Mouse (Mus musculus) MEL (cell line): Measurements from ENCODE around the gene Ucn2.

ENCODE experiments used
- CHD2 ChIP-seq: IDR thresholded peaks from 2 replicates; pipeline ENCODE4 v1.6.1; 2011; ENCODE audit warnings: low read length, improper control_type of control experiment
- CTCF ChIP-seq, 3 experiments: IDR thresholded peaks in 2 of 3; conservative IDR thresholded peaks in 1 of 3; 2 replicates each; pipeline ENCODE4 v1.5.1; 2011 to 2012; ENCODE audit warnings: low read length in 3 of 3, low read depth in 2 of 3, mild to moderate bottlenecking in 2 of 3, improper control_type of control experiment in 1 of 3, inconsistent platforms in 1 of 3, mixed read lengths in 1 of 3, moderate library complexity in 1 of 3; ENCODE audit not compliant: control insufficient read depth in 1 of 3, insufficient read depth in 1 of 3, poor library complexity in 1 of 3, severe bottlenecking in 1 of 3
- HCFC1 ChIP-seq: IDR thresholded peaks from 2 replicates; pipeline ENCODE4 v1.6.1; 2012; ENCODE audit warnings: low read depth, mild to moderate bottlenecking, inconsistent platforms, low read length, improper control_type of control experiment, moderate library complexity
- POLR2A ChIP-seq, 2 experiments: IDR thresholded peaks; 2 replicates each; pipeline ENCODE4 v1.6.1; 2011 to 2012; ENCODE audit warnings: low read length in 2 of 2, mild to moderate bottlenecking in 2 of 2, control low read depth in 1 of 2, improper control_type of control experiment in 1 of 2, low read depth in 1 of 2, moderate library complexity in 1 of 2; ENCODE audit not compliant: control insufficient read depth in 1 of 2, insufficient read depth in 1 of 2, poor library complexity in 1 of 2
- POLR2AphosphoS5 ChIP-seq: IDR thresholded peaks from 2 replicates; pipeline ENCODE4 v1.6.1; 2012; ENCODE audit warnings: low read depth, borderline replicate concordance, mild to moderate bottlenecking, inconsistent platforms, low read length, moderate library complexity, mixed read lengths
- SMC3 ChIP-seq: IDR thresholded peaks from 2 replicates; pipeline ENCODE4 v1.6.1; 2011; ENCODE audit warnings: low read depth, low read length, improper control_type of control experiment
- UBTF ChIP-seq: IDR thresholded peaks from 2 replicates; pipeline ENCODE4 v1.6.1; 2012; ENCODE audit warnings: low read depth, mild to moderate bottlenecking, inconsistent platforms, low read length, improper control_type of control experiment, moderate library complexity, borderline replicate concordance; ENCODE audit not compliant: insufficient read depth
- ZC3H11A ChIP-seq: IDR thresholded peaks from 2 replicates; pipeline ENCODE4 v1.6.1; 2012; ENCODE audit warnings: low read depth, mild to moderate bottlenecking, inconsistent platforms, low read length, improper control_type of control experiment

DNA sequence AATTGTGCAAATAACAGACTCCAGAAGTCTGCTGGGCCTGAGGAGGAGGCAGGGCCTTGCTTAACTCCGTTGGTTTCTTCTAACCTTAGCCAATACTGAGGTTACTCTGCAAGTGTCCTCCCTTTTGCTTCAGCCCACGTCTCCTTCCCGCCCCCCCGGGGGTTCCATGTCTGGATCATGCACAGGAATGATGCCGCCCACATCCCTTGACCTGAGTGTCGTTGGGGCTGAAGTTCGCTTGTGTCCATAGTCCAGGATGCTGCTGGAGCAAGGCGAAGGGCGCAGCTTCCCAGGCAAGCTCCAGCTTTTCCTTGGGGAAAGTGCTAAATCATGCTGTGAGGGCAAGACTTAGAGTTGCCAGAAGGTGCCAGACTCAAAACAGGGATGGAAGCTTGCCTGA lies 10.6 kb downstream of the Ucn2 start:
- TF ChIP-seq ZC3H11A: no peak
- TF ChIP-seq CHD2: no peak
- no peak for TF ChIP-seq CTCF (IDR thresholded peaks at IDR 0.05 in 2 of 3, conservative IDR thresholded peaks at IDR 0.05 in 1 of 3; ENCODE audit: control insufficient read depth in 1 of 3, insufficient read depth in 1 of 3, low read depth in 2 of 3, low read length in 3 of 3, poor library complexity in 1 of 3, severe bottlenecking in 1 of 3)
- TF ChIP-seq UBTF: no peak
- no peak for TF ChIP-seq HCFC1
- TF ChIP-seq SMC3: no peak
- no peak for TF ChIP-seq POLR2A (IDR thresholded peaks at IDR 0.05; ENCODE audit: control insufficient read depth in 1 of 2, insufficient read depth in 1 of 2, low read depth in 1 of 2, low read length in 2 of 2, poor library complexity in 1 of 2)
- no peak for TF ChIP-seq POLR2AphosphoS5
